Mouse (Mus musculus) erythroid progenitor cell, adult 5-6 weeks (primary cell): ENCODE measurements at regions not wholly inside any gene's neighbourhood (a gene's known extent, or its start where the extent isn't known, plus 50 kb on each side); places are given as distances from the start of the nearest gene placed in this dataset.
"Not testable (repeated sequence)": the region's sequence is repeated elsewhere in the genome, so short reads cannot be mapped to it uniquely, and the experiment has no call there.

ENCODE experiments used
- ATAC-seq: replicated peaks from 2 replicates; pipeline ENCODE4 v1.8.0; 2016; ENCODE audit warnings: moderate number of reproducible peaks, mild to moderate bottlenecking, moderate TSS enrichment, inconsistent platforms; ENCODE audit not compliant: poor library complexity, low FRiP score, severe bottlenecking

DNA sequence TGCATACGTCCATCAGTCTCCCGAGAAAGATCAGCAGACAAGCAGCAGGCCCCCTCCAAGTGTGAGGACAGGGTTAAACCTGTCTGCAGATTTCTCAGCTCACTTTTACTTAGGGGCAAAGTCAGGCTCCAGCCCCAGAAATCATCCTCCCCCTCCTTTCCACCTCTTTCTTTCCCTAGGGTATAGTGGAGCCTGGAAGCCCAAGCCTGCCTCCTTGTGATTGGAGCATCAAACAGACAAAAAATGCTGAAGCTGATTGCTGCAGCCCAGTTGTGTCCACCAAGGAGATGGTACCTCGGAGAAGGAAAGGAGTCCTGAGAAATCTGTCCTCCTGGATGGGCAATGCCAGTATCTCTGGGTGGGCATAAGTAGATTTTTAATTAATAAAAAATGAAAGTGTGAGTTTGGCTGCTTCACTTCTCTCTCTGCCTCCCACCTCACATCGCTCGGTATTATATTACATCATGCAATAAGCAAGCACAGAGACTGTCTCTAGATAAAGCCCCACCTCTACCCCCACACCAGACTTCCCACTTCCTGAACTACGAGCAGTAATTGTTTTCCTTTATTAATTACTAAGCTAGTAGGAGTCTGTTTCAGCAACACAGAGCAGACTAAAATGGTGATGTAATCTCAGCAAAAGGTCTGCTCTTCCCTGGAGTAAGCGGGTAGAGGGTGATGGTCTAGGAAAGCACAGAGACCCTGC is 105.2 kb upstream of the Fhl2 start:
- ATAC-seq = no peak

DNA sequence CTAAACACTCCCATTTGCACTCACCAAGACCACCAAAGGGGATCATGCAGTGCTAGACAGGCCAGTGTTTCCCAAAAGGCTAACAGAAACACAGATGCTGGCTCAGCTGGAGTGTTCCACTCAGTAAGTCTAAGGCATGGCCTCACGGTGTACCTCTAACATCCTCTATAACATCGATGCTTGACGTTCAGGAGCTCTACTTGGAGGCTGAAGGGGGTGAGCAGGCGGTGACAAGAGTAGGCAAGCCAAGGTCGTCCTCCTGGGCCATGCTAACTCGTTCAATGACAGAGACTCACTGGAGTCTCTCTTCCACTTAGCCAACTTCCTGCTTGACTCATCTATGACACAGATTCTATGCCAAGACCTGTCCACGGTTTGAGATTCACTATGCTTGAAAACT is 105.9 kb upstream of the Fhl2 start:
- ATAC-seq = no peak

DNA sequence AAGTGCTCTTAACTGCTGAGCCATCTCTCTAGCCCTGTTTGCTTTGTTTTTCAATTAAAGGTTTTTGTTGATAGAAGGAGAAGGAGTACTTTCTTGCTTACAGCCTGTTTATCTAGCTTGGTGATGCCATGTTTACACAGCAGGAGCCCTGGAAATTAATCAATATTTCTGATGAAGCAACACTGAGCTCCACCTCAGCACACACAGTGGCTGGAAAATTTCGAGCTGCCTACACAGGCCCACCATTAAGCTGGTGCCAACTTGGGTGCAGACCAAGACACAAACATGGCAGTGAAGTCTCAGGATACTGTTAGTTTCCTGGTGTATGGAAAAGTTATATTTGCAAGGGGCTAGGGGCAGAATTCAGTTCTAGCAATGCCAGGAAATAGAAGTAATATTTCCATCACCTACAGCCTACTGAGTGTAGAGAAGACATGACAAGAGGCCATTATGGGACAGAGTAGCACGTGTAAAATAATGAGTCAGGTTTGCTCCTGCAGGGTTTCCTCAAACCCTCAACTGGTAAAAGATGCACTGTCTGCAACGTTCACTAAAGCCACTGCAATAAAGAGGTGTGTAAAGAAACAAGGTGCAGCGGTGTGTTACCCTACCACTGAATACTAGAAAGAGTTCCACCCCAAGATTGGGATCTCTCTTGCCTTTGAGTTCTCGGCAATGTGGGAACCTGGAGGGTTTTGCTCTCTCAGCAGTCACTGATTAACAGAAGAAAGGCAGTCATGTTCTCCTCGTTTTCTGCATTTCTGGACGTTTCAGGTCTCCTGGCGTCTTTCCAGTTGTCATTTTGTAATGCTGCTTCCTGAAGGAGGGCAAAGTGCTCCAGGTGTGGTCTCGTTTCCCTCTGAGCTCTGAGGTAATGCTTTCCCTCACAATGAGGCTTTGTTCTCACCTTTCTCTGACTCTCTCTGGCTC is 108.8 kb upstream of the Fhl2 start:
- ATAC-seq = no peak

DNA sequence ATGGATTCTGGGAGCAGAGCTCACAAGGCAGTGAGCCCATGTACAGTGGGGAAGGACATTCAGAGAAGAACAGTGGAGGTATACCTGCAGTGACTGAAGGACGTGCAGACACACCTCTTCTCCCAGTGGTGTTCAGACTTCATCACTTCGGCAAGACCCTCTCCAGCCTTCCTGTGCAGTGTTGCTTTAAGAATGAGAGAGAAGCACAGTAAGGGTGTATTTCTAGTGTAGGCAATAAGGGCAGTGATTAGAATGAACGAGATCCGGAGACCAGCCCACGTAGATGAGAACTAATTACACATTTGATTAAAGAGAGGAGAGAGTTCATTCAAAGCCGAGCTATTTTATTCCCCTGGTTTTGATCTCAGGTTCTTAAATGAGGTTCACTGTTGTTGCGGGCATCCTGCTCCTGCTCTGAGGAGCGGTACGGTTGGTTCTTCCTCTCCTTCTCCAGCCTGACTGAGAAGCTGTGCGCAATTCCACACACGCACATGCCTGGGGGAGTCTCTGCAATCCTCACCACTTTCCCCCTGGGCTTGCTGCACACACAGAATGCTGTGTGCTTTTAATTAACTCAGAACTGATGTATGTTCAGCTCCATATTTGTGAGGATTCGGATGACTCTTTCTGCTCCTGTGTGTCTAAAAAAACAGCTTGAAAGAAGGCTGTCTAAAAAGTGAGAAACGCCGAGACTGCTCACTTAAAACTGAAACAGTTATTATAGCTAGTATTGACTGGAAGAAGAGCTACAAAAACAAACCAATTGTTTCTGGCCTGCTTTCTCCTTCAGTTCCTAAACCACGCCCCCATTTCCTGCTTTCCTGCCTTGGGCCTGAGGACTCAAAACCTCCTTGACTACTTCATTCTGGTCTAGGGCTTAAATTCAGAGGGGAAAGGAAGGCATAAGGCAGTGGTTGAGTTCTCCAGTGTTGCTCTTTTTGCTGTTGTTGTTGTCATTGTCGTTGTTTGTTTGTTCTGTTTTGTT is 114.2 kb upstream of the Fhl2 start:
- ATAC-seq = no peak

DNA sequence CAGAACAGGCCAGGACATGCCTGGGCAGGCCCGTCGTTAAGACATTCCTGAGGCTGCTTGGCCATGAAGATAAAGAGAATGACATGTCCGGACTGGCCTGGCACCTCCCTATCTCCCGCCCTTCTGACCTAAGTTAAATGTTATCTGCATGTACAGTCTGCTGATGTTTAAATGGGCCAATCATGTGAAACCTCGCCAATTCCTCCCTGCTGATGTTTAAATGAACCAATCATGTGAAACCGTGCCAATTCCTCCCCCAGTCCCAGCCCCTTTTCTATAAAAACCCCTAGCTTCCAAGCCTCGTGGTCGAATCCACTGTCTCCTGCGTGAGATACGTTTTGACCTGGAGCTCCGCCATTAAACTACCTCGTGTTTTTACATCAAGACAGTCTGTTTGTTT is 119.5 kb upstream of the Fhl2 start:
- ATAC-seq = not testable (repeated sequence)

DNA sequence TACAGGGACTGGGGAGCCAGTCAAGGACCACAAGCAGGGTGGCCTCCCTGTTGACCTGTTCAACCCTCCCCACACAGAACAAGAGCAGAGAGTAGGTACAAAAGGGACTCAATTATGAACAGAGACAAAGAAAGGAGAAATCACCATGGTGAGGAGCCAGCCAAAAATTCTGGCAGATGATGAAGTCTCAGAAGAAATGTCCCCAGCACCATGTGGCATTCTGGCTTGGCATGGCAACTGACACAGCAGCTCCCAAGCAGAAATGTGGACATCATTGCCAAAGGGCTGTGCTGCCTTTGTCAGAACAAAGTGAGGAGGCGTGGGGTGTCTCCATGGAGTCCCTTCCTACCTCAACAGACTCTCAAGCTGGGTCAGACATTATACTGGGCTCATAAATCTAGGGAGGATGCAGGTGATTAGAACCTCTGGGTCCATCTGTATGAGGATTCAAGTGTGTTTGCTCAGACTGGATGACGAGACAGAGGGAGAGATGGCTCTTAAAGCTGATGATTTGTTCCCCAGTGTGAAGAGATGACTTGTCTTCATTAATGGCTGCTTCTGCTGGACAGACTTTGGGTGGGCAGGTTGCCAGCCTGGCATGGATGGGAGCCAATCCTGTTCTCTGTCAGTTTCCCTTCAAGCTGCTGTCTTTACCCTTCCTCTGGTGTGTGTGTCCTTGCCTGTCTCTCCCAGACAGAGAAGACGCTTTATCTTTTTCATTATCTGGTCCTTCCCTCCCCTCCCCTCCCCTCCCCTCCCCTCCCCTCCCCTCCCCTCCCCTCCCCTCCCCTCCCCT is 120.5 kb upstream of the Fhl2 start:
- ATAC-seq = no peak

DNA sequence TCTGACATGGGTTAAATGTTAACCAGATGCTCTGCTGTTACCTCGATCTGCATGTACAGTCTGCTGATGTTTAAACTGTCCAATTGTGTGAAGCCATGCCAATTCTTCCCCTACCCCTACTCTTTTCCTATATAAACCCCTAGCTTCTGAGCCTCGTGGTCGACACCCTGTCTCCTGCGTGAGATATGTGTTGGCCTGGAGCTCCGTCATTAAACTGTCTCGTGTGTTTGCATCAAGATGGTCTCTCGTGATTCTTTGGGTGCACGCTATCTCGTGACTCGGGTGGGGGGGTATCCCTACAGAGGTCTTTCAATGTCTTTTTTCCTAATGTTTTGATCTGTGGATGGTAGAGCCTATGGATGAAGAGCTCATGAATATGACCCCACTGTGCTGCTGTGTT is 110.9 kb upstream of the Nck2 start:
- ATAC-seq = not testable (repeated sequence)

DNA sequence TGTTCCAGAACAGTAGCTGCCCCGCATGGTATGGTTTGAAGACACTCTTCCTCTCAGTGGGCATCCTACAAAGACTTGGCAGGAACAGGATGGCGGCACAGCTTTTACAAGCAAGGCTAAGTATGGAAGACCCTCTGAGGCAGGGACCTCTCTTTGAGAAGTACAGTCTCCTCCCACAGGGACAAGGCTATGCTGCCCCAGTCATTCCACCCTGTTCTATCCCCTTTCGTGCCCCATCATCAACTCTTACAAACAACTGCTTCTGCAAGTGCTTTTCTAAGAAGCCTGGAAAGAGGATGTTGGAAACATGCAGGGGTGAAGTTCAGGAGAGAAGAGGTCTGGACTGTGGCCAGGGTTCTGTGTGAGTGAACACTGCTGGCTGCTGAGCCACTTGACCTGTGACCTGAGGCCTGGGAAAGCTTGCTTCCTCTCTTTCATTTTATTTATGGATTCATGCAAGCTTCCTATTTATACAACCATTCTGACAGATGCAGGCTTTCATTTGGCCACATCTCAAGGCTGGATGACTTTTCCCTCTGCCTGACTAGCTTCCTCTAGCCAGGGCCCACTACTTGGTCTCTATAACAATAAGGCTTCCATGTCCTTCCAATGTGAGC is 107.1 kb upstream of the Nck2 start:
- ATAC-seq = no peak

DNA sequence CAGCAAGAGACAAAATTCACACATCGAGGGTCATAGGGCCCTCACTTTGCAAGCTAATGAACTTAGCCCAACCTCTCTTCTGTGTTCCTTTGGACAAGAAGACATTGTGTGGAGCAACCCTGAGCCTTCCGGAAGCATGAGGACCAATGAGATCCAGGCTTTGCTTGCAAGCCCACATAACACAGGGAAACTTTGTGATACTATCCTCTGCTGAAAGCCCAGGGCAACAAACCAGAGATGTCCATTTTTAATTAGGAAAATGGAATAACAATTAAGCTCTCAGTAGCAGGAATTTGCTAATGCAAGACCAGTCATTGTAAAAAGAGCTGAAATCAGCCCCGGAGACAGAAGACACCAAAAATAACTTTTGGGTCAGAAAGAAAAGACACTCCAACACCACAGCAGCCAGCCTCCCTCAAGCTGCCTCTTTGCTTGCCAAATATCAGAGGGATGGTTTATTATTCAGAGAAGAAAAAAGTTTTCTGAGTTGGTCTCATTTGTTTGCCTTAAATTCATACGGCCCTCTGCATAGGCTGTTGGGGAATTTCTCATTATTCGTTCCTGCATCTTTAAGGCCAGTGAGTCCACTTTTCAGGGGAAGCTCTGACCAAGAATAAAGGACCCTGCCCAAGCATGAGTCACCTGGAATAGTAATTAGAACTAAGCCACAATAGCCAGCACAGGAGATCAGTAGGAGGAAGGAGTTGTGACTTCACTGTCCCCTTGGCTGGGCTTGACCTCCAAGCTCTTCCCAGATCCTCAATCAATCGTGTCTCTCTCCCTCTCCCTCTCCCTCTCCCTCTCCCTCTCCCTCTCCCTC is 106.1 kb upstream of the Nck2 start:
- no peak for ATAC-seq

DNA sequence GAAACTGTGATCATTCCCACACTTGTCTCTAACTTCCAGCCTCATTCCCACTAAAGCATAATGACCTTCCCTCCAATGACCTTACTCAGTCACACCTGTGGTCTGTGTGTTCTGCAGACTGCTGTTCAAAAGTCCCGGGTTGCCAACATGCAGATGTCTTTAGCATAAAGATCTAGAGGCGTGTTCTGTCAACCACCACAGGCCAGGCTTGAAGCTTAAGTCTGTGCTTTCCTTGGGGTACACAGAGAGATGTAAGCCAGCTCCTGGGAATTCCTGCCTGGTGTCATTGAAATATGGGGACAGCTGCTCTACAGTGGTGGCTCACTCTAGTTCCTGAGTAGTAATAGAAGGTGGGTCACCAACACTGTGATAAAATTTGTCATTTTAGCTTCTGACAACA is 101.5 kb upstream of the Nck2 start:
- no peak for ATAC-seq

DNA sequence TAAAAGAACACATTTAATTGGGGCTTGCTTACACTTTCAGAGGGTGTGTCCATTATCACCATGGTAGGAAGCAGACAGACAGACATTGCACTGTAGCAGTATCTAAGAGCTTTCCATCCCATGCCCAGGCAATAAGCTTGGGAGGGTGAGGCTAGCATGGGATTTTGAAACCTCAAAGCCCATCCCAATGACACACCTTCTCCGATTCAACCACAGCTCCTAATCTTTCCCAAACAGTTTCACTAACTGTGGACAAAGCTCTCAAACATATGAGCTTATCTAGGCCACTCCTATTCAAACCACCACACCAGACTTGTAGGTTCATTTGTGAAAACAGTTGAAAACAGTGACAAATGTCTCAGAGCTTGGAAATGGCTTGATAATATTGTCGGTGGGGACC is 101.0 kb upstream of the Nck2 start:
- ATAC-seq = no peak

DNA sequence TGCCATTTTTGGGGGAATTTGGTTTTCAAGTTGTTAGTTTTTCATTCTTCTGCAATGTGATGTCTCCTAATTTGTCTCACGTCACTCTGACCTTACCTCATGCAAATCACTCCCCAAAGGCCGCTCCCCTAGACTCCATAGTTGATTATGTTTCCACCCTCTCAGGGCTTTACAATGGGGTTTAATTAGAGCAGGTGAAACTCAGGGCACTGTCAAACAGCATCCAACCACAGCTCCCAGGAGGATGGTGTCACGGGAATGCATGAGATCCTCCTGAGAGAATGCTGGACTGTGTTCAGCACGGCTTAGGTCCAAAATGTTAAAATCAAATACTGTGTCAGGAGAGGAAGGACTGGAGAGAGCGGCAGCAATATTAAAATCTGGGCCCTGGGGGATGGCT is 100.4 kb upstream of the Nck2 start:
- no peak for ATAC-seq

DNA sequence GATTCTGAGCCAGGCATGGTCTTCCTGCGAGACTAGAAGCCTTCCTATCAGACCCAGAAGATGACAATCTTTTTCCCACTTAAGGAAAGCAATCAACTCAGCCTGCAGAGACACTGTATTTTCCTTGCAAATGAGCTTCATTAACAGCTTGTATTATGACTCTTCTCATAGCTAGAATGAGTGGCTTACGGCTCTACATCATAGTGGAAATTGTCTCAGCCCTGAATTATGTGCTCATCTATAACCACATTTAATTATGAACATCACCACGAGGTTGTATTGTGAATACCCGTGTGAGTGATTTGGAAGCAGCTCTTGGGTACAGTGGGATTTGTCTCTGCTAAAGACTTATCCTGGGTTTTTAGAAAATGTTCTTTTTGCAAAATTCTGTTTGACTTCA is 97.2 kb upstream of the Nck2 start:
- no peak for ATAC-seq

DNA sequence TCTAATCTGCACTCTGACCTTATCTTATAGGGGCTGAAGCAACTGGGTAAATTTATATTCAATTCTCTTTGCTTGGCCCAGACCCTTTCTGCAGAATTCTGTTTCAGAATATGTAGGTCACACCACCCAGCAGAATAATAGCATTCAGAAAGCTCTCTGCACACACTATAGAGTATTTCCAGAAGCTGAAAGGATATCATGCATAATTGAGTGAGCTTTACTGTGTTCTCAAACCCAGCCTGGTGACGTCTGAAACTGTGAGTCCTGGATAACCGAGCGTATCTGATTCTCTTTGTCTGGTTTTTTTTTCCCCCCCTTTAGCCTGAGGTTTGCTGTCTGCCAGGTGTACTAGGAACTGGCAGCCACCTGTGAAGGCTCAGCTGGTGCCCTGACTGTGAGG is 94.4 kb upstream of the Nck2 start:
- no peak for ATAC-seq

DNA sequence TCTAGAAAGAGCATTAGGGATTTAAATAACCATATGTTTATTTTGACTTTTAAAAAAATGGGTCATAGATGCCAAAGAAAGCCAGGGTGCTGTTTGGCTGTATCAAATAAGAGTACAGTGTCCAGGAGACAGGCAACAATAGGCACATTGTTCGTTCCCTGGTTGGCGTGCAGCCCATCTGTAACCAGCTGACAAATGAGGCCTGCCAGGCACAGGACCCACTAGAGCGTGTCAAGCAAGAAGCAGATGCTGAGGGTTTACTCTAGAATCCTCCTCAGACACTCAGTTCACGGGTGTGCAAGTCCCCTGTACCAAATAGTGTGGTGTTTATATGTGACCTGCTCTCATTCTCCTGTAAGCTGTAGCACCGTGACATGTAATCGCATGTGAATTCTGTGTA is 86.2 kb upstream of the Nck2 start:
- no peak for ATAC-seq

DNA sequence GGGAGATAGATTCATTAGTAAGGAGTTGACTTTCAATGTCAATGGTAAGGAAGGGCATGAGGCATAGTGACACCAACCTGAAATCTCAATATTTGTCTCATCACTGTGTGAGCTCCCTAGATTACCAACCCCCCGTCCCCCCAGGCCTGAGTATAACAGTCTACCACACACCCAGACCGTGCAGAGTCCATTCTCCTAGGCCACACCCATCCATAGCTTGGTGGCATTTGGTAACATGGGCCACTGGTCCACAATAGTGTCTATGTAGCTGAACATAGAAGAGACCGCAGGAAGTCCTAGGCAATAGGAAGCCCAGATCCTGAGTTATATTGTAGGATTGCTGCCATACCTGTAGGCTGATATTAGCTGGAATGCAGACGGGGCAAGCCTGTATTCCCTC is 84.7 kb upstream of the Nck2 start:
- ATAC-seq = no peak

DNA sequence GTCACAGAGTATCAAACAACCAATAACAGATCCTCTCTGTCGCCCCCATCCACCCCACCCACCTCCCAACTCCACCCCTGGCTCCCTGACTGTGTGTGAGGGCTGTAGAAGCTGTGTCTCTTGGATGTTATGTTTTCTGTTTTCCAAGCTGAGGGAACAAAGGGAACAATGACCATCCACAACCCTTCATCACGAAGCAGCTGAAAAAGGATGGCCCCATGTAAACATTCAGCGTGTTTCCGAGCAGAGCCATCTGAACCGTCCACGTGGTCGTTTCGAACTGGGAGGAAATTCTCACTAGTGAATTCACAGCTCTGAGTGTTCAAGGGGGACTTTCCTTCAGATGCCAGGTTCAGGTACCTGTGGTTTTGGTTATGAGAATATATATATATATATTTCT is 84.1 kb upstream of the Nck2 start:
- ATAC-seq = no peak

DNA sequence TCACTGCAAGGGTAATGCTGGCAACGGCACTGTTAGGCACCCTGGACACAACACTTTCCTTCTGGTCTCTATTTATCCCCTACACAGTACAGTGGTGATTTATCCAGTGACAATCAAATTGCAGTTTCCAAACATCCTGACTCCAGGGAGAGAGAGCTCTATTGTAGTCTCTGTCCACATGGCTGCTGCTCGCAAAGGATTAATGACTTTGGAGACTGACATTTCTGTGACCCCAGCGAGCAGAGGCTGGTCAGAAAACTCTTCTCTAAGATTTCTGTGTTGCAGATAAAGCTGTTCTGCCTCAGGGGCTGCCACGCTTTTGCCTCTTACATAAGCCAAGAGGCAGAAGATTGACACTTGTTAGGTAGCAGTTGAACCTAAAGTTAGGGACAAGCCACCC is 83.6 kb upstream of the Nck2 start:
- ATAC-seq = no peak
